Mouse (Mus musculus) heart, adult 8-10 months (tissue): Measurements from ENCODE around the gene Fam133b. TPM values are rescaled to one million over a fixed set of nuclear protein-coding genes. Genes with fewer than 3 reads are reported as not detected.
A peak's percentile ranks its signal among the peaks of the same experiment; 100 is the strongest.

Experiments
- DNase-seq: peaks from one replicate; pipeline ENCODE4 v3.0.0; 2022; ENCODE audit warnings: low spot score
- total RNA-seq, 4 experiments: library from RNA; stranded (reverse); gene quantifications; 2 replicates each; pipeline ENCODE4 v1.2.4; 2022

Fam133b gene
- 10 to 100 TPM; 10.0 to 11.7 (median 11.1) TPM for total RNA-seq

- peak; percentile 93 for DNase-seq
These were observed at the start of gene Fam133b for GRCm38 (mm10) chr5:3543629-3544479. Gene Fam133b (plus strand): TSS chr5:3543833.

GRCm38 (mm10) chr5:3493968-3494367 lies 49.7 kb upstream of the Fam133b start:
- DNase-seq: no peak

GRCm38 (mm10) chr5:3494452-3495187 lies 49.0 kb upstream of the Fam133b start:
- DNase-seq: no peak

- DNase-seq: no peak
These were observed 46.1 kb upstream of the Fam133b start for GRCm38 (mm10) chr5:3497505-3497925.

- no peak for DNase-seq
These were observed 43.3 kb upstream of the Fam133b start for GRCm38 (mm10) chr5:3500298-3500697.

GRCm38 (mm10) chr5:3500957-3501563 lies 42.6 kb upstream of the Fam133b start:
- no peak for DNase-seq

GRCm38 (mm10) chr5:3501564-3502001 lies 42.0 kb upstream of the Fam133b start:
- peak; percentile 68 for DNase-seq

- peak; percentile 87 for DNase-seq
These were observed 40.9 kb upstream of the Fam133b start for GRCm38 (mm10) chr5:3502610-3503350.

- DNase-seq: no peak
These were observed 40.3 kb upstream of the Fam133b start for GRCm38 (mm10) chr5:3503373-3503772.

- DNase-seq: no peak
These were observed 39.8 kb upstream of the Fam133b start for GRCm38 (mm10) chr5:3503836-3504323.

GRCm38 (mm10) chr5:3504453-3504852 lies 39.2 kb upstream of the Fam133b start:
- no peak for DNase-seq

- no peak for DNase-seq
These were observed 38.1 kb upstream of the Fam133b start for GRCm38 (mm10) chr5:3505553-3505952.

GRCm38 (mm10) chr5:3508480-3509381 lies 34.9 kb upstream of the Fam133b start:
- no peak for DNase-seq

- DNase-seq: no peak
These were observed 34.1 kb upstream of the Fam133b start for GRCm38 (mm10) chr5:3509503-3509902.

GRCm38 (mm10) chr5:3511097-3511795 lies 32.4 kb upstream of the Fam133b start:
- no peak for DNase-seq

- no peak for DNase-seq
These were observed 31.0 kb upstream of the Fam133b start for GRCm38 (mm10) chr5:3512584-3512983.

GRCm38 (mm10) chr5:3514901-3515311 lies 28.7 kb upstream of the Fam133b start:
- no peak for DNase-seq

GRCm38 (mm10) chr5:3515477-3515876 lies 28.2 kb upstream of the Fam133b start:
- DNase-seq: no peak

GRCm38 (mm10) chr5:3516481-3517075 lies 27.1 kb upstream of the Fam133b start:
- peak; percentile 67 for DNase-seq
